Mouse (Mus musculus) layer of hippocampus, adult 11-12 months (tissue): ENCODE data around the gene Wfikkn1.
A peak's percentile ranks its signal among the peaks of the same experiment; 100 is the strongest.

Source experiments
- DNase-seq: peaks from one replicate; pipeline ENCODE4 v3.0.0; 2022; ENCODE audit warnings: low spot score

Gene Wfikkn1

GRCm38 (mm10) chr17:25880196-25880910 is at the start of gene Wfikkn1:
Gene Wfikkn1, minus strand, starts transcription at chr17:25880858.
- DNase-seq, result no peak

- DNase-seq, result peak; percentile 75
These were observed 44.7 kb upstream of the Wfikkn1 start for GRCm38 (mm10) chr17:25925348-25925747.

GRCm38 (mm10) chr17:25922120-25922519 is 41.5 kb upstream of the Wfikkn1 start:
- DNase-seq, result no peak

- peak; percentile 100 for DNase-seq
These were observed 39.4 kb upstream of the Wfikkn1 start for GRCm38 (mm10) chr17:25919786-25920642.

- peak; percentile 58 for DNase-seq
These were observed 38.6 kb upstream of the Wfikkn1 start, which contains the start of gene Rab40c for GRCm38 (mm10) chr17:25919144-25919785. Gene Rab40c, minus strand, starts transcription at chr17:25919727.

- no peak for DNase-seq
These were observed 37.5 kb upstream of the Wfikkn1 start for GRCm38 (mm10) chr17:25918037-25918750.

- no peak for DNase-seq
These were observed 36.4 kb upstream of the Wfikkn1 start for GRCm38 (mm10) chr17:25916931-25917647.

- DNase-seq, result no peak
These were observed 33.6 kb upstream of the Wfikkn1 start for GRCm38 (mm10) chr17:25914295-25914694.

GRCm38 (mm10) chr17:25913877-25914275 is 33.2 kb upstream of the Wfikkn1 start:
- no peak for DNase-seq

GRCm38 (mm10) chr17:25913186-25913876 is 32.7 kb upstream of the Wfikkn1 start:
- peak; percentile 74 for DNase-seq

- DNase-seq, result no peak
These were observed 31.2 kb upstream of the Wfikkn1 start for GRCm38 (mm10) chr17:25911816-25912215.

GRCm38 (mm10) chr17:25907640-25908039 is 27.0 kb upstream of the Wfikkn1 start:
- DNase-seq, result no peak

- DNase-seq, result no peak
These were observed 22.4 kb upstream of the Wfikkn1 start for GRCm38 (mm10) chr17:25903061-25903460.

GRCm38 (mm10) chr17:25900193-25900592 is 19.5 kb upstream of the Wfikkn1 start:
- no peak for DNase-seq

- DNase-seq, result no peak
These were observed 15.2 kb upstream of the Wfikkn1 start for GRCm38 (mm10) chr17:25895891-25896290.

- no peak for DNase-seq
These were observed 14.8 kb upstream of the Wfikkn1 start for GRCm38 (mm10) chr17:25895415-25895814.

- peak; percentile 63 for DNase-seq
These were observed 13.4 kb upstream of the Wfikkn1 start for GRCm38 (mm10) chr17:25893975-25894617.

GRCm38 (mm10) chr17:25888837-25889236 is 8.2 kb upstream of the Wfikkn1 start:
- DNase-seq, result no peak

- DNase-seq, result no peak
These were observed 6.8 kb upstream of the Wfikkn1 start for GRCm38 (mm10) chr17:25887467-25887866.

GRCm38 (mm10) chr17:25886806-25887205 is 6.1 kb upstream of the Wfikkn1 start:
- no peak for DNase-seq
